Mouse (Mus musculus) fibroblast of lung, adult 2 months (primary cell): ENCODE data around the gene Rhbdf2.

ENCODE experiments used
- DNase-seq: peaks from one replicate; pipeline ENCODE4 v3.0.0-alpha.2; 2011; ENCODE audit warnings: low read depth

Rhbdf2 gene

GRCm38 (mm10) chr11:116586801-116587631, 39.8 kb downstream of the Rhbdf2 start:
- no peak for DNase-seq

GRCm38 (mm10) chr11:116586310-116586709, 40.5 kb downstream of the Rhbdf2 start, which contains the start of gene Aanat:
Gene Aanat, plus strand, starts transcription at chr11:116586432.
- DNase-seq: no peak

DNA sequence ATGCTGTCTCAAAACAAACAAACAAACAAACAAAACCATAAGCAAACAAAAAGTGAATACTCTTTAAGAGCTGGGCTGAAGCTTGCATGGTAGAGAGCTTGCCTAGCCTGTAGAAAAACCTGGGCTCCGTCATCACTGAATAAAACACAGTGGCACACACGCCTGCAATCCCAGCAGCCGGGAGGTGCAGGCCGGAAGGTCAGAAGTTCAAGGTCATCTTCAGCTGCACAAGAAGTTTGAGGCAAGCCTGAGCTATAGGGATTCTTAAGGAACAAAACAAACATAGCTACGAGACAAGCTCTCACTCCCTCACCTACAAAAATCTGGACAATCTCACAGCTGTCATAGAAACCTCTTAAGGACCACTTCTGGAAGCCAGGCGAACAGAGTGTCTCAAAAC, 41.1 kb downstream of the Rhbdf2 start:
- no peak for DNase-seq

DNA sequence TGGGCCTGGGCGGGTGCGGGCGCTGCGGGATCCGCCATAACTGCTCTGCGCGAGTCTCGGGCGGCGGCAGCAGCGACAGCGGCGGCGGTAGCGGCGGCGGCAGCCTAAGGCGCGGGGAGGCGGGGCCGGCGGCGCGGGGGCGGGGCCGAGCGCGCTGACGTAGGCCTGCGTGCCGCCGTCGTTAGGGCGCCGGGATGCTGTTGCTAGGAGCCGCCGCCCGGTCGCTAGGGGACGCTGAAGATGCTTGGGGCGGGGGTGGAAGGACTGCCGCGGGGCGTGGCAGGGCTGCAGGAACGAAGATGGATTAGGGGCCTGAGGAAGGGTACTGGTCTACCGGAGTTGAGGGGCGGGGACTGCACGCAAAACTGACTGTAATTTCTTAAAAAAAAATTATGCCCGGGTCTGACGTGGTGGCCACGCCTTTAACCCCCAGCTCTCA, 45.4 kb downstream of the Rhbdf2 start, which contains the start of gene Ube2o:
Gene Ube2o, minus strand, starts transcription at position 72 of the 439 bp plus-strand sequence.
- DNase-seq: no peak

GRCm38 (mm10) chr11:116580711-116581375, 46.0 kb downstream of the Rhbdf2 start:
- DNase-seq: no peak

- no peak for DNase-seq
Observed at GRCm38 (mm10) chr11:116580031-116580652, 46.7 kb downstream of the Rhbdf2 start.

DNA sequence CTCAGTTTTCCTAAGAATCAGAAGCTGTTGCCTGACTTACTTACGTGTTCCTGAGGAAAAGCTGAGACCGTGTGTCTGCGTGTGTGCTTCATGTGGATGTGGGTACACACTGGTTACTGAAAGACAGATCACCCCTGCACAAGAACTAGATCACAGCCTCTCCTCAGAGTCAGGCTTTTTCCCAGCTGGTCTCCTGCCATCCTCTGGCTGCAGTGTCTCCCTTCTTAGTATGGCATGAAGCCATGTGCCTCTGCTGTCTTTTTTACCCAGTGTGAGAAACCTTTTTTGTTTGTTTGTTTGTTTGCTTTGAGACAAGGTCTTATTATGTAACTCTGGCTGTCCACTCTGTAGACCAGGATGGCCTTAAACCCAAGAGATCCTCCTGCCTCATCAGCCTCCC, 47.5 kb downstream of the Rhbdf2 start:
- no peak for DNase-seq

DNA sequence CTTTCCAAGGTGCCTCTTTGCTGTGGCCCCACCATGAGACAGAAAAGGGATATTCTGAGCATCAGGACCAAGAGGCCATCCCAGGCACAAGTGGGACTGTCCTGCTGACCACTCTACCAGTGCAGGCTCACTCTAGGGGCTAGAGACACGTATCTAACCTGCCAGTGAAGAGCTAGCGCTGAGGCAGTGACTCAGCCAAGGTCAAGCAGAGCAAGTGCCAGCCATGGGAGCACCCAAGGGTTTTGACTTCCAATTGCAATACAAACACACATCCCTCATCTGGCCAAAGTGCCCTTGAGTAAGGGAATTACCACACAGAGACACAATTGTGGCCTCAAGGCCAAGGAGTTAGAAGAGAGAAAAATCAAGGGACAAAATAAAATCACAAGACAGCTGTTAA, 51.4 kb downstream of the Rhbdf2 start:
- DNase-seq: no peak

- DNase-seq: no peak
Observed at GRCm38 (mm10) chr11:116574982-116575381, 51.8 kb downstream of the Rhbdf2 start.

- DNase-seq: no peak
Observed at GRCm38 (mm10) chr11:116574486-116574885, 52.3 kb downstream of the Rhbdf2 start.

DNA sequence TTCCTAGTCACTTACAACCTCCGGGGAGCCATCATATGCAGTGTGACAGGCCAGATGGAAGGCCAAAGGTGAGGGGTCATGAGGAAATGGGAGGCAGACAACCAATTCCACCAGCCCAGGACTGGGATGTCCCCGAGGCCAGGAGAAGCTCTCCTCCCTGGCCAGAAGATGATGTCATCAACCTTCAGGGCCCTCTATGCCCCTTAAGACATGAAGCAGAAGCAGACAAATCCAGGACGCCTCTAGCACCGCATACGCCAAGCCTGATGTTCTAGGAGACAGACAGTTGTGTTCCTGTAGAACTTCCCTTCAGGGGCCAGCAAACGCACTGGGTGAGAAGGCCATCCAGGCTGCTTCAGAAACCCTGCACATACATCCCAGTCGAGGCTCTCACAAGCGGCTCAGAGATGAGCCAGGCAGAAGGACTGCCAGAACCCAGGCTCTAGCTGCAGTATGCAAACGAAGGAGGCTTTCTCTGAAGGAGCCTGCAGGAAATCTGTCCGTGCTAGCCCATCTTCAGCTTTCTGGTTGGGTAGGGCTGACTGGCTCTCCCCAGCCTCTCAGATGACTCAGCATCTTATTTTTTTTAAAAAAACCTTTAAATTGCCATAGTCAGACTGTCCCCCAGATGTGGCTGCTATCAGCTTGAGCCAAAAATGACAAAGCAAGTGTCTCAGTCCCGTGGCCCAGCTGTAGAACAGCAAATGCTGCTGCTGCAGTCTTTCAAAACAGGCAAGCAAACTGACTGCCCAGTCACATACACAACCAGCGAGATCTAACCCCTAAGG, 53.9 kb downstream of the Rhbdf2 start:
- no peak for DNase-seq

DNA sequence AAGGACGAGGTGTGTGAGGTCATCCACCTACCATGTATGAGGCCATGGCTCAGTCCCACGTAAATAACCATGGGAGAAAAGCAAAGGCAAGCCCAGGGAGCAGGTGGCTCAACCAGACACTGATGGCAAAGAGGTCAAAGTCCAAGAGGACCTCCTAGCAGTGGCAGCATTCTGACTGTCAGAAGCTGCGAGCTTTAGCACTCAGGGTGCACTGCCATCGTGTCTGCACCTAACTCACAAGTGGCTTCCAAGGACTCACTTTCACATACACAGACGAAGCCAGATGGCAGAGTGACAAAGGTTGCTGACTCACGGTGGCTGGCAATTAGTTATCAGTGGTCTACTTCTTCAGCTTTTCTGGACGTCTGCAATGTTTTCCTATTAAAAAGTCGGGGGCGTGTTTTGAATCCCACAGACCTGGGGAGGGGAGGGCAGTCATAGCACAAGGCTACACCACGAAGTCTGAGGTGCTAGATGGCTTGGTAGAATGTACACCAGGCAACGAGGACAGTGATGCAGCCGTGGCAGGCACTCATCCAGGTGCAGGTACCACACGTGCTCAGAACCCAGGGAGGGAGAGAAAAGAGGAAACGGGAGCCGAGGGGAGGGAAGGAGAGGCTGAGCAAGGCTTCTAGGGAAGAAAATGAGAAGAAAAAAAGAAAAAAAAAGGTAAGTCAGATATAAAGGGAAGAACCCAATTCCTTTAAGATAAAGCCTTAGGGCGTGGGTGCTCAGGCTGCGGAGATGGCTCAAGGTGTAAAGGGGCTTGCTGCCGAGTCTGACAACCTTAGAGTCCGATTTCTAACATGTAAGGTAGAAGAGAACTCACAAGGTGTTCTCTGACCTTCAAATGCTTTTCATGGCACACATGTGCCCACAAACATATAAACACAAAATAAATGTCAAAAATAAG, 54.8 kb downstream of the Rhbdf2 start:
- DNase-seq: peak; percentile 69

- no peak for DNase-seq
Observed at GRCm38 (mm10) chr11:116570821-116571220, 56.0 kb downstream of the Rhbdf2 start.

GRCm38 (mm10) chr11:116567531-116567930, 59.3 kb downstream of the Rhbdf2 start:
- no peak for DNase-seq

- DNase-seq: no peak
Observed at GRCm38 (mm10) chr11:116565283-116566041, 61.4 kb downstream of the Rhbdf2 start.

GRCm38 (mm10) chr11:116556308-116556707, 70.5 kb downstream of the Rhbdf2 start:
- DNase-seq: no peak

DNA sequence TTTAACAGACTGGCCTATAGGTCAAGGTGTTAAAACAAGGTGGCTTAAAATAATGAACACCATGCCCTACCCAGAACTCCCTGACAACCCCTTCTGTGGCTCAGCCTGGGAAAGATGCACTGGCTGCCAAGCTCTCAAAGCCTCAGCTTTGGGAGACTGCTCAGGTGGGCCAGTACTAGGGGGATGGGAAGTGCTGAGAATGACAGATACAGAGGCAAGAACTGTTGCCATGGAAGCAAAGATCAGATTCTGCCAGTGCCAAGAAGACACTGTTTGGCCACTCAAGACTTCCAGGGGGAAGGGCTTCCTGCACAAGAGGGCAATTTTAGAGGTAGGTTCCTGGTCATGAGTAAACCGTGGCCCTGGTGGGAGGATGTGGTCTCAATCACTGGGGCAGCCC, 71.2 kb downstream of the Rhbdf2 start:
- DNase-seq: no peak

DNA sequence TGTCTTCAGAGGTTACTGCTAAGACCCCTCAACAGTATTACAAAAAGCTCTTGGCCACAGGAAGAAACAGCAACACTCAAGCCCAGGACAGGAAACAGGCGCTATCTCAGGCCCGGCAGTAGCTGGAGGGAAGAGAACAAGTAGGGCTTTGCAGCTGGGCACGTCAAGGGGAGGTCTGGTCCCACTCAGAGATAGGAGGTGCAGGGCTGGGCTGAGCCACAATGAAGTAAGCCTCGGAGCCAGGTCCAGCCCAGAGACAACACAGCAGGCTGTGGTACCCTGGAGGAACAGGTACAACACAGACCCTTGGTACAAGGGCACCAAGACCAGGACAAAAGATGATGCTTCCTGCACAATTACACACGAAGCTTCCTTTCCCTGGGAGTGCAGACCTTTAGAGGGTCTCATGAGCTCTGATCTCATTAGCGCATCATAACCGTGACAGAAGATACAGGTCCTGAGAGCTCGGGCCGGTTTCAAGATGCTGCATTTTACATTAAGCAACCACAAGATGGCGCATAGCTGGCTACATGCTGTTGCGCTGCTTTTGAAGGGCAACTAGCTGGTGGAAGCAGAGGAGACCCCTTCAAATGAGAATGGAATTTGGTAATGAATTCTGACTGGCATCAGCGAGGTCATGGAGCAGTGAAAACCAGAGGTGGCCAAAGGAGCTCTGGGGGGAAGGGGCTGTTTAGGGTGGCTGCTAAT, 72.5 kb downstream of the Rhbdf2 start:
- no peak for DNase-seq

- DNase-seq: no peak
Observed at GRCm38 (mm10) chr11:116552194-116552593, 74.6 kb downstream of the Rhbdf2 start.
